24 mouse cellular contexts compared by ENCODE assay signal in the genomic region with DNA sequence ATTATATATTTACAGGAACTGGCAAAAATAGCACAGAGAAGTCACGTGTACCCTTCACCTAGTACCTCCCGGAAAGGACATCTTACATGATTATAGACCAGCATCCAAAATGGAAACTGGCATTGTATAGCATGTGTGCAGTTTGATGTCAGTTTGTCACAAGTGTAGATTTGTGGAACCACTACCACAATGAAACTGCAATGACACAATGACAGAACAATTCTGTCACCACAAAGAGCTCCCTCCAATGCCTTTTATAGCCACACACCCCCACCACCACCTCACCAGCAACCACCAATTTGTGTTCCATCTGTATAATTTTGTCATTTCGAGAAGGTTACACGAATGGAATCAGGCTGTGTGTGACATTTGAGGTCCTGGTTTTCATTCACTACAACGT.
"Had no signal": no experiment of that assay in that cellular context is flagged by ENCODE, and none has a peak within 500 bp of the region (broad histone marks: within the 10 kb centered on the region; RNA-seq: fewer than 3 reads in every experiment).

No protein-coding gene starts in this region.

- H3K9me3 ChIP-seq: heart, embryonic 10.5 days; heart, embryonic 12.5 days; hindbrain, embryonic 13.5 days; hindbrain, embryonic 15.5 days; kidney, embryonic 15.5 days; limb, embryonic 10.5 days; limb, embryonic 12.5 days had no signal

- H3K4me3 ChIP-seq: heart, embryonic 10.5 days; heart, embryonic 12.5 days; hindbrain, embryonic 13.5 days; hindbrain, embryonic 15.5 days; kidney, embryonic 15.5 days; limb, embryonic 10.5 days; limb, embryonic 12.5 days had no signal

- H3K9ac ChIP-seq: heart, embryonic 12.5 days; hindbrain, embryonic 13.5 days; hindbrain, embryonic 15.5 days; kidney, embryonic 15.5 days; limb, embryonic 12.5 days had no signal

- H3K27me3 ChIP-seq: heart, embryonic 12.5 days; hindbrain, embryonic 13.5 days; hindbrain, embryonic 15.5 days; kidney, embryonic 15.5 days; limb, embryonic 12.5 days had no signal

- H3K4me1 ChIP-seq: hindbrain, embryonic 15.5 days had no signal

- H3K36me3 ChIP-seq: hindbrain, embryonic 15.5 days had no signal

- ATAC-seq: hindbrain, postnatal 0 days; intestine, embryonic 16.5 days had no signal

- H3K27ac ChIP-seq: heart, embryonic 10.5 days; hindbrain, embryonic 13.5 days; hindbrain, embryonic 15.5 days; hindbrain, postnatal 0 days; kidney, embryonic 15.5 days; kidney, postnatal 0 days; limb, embryonic 10.5 days; limb, embryonic 12.5 days had no signal

- DNase-seq: gastrocnemius, postnatal 14 days; gastrocnemius, postnatal 36 days; heart, adult 18-20 months; heart, postnatal 14 days; heart, postnatal 36 days; kidney, adult 11 months; kidney, adult 2 months; kidney, adult 9 months; kidney, postnatal 14 days; kidney, postnatal 36 days; layer of hippocampus, adult 9-11 months; layer of hippocampus, postnatal 36 days; liver had no signal

- H3K4me2 ChIP-seq: heart, embryonic 12.5 days; hindbrain, embryonic 13.5 days; hindbrain, embryonic 15.5 days; kidney, embryonic 15.5 days; limb, embryonic 12.5 days; liver, embryonic 11.5 days had no signal
